Mouse (Mus musculus) embryonic facial prominence, embryonic 14.5 days (tissue): ENCODE data around the gene Ttll5. TPM values are rescaled to one million over a fixed set of nuclear protein-coding genes. Genes with fewer than 3 reads are reported as not detected.

Experiments
- ATAC-seq: fragments of 200-750 bp; cut with Nextera tagmentation; 2 replicates; pipeline ENCODE4 v1.8.0; 2017; ENCODE audit warnings: low read depth, moderate number of reproducible peaks, moderate TSS enrichment
- DNase-seq: peaks from one replicate; pipeline ENCODE4 v3.0.0-alpha.2; 2015; ENCODE audit warnings: low spot score
- H3K27ac ChIP-seq: fragments of 300-500 bp; sonication (generic); replicated peaks from 2 replicates; pipeline ENCODE4 v1.5.1; 2014; ENCODE audit warnings: low read depth, mild to moderate bottlenecking, low read length, moderate library complexity
- H3K27me3 ChIP-seq: fragments of 300-500 bp; sonication (generic); replicated peaks from 2 replicates; pipeline ENCODE4 v1.6.1; 2014; ENCODE audit warnings: low read length; ENCODE audit not compliant: control insufficient read depth, insufficient read depth
- H3K36me3 ChIP-seq: fragments of 300-500 bp; sonication (generic); 2 replicates; pipeline ENCODE4 v1.6.1; 2014; ENCODE audit warnings: low read length, mixed read lengths; ENCODE audit not compliant: control insufficient read depth, insufficient read depth
- H3K4me1 ChIP-seq: fragments of 300-500 bp; sonication (generic); 2 replicates; pipeline ENCODE4 v1.6.1; 2014; ENCODE audit warnings: antibody characterized with exemption, low read length; ENCODE audit not compliant: control insufficient read depth, insufficient read depth
- H3K4me2 ChIP-seq: fragments of 300-500 bp; sonication (generic); 2 replicates; pipeline ENCODE4 v1.6.1; 2014; ENCODE audit warnings: low read depth, mild to moderate bottlenecking, low read length, moderate library complexity, mixed read lengths
- H3K4me3 ChIP-seq: fragments of 300-500 bp; sonication (generic); 2 replicates; pipeline ENCODE4 v1.5.1; 2014; ENCODE audit warnings: low read depth, mild to moderate bottlenecking, low read length
- H3K9ac ChIP-seq: fragments of 300-500 bp; sonication (generic); 2 replicates; pipeline ENCODE4 v1.6.1; 2014; ENCODE audit warnings: low read depth, mild to moderate bottlenecking, low read length, moderate library complexity, mixed read lengths
- H3K9me3 ChIP-seq: fragments of 300-500 bp; sonication (generic); 2 replicates; pipeline ENCODE4 v1.6.1; 2016; ENCODE audit warnings: low read length; ENCODE audit not compliant: control insufficient read depth
- WGBS: fragments of 180-500 bp; shearing (Covaris S2); extraction: QIAGEN DNeasy Blood & Tissue Kit; methylation state at CpG from one replicate; pipeline ENCODE4 v1.1.7; 2014; 5-methylcytosine and 5-hydroxymethylcytosine counted together
- polyA plus RNA-seq: library from polyadenylated mRNA; unstranded; fragments of >200 nt; fragmentation: Nextera tagmentation; extraction: Ambion mirVana; gene quantifications from 2 replicates; pipeline ENCODE4 v1.2.1, GENCODE M21; 2014

The Ttll5 gene
- polyA plus RNA-seq, 1 experiment from 2014 or later: 12.4 TPM

DNA sequence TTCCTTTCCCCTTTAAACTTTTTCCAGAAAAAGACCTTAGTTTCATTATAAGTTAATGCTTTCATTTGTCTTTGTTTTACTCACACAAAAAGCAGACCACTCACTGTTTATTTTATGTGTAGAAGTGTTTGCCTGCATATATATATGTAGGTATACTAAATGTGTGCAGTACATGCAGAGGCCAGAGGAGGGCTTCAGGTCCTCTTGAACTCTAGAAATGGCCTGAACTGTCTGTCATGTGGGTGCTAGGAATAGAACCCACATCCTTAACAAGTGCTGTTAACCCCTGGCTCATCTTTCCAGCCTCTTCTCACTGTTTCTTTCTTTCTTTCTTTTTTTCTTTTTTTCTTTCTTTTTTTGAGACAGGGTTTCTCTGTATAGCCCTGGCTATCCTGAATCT, 42.7 kb downstream of the Ttll5 start:
- peaks cover 10% of the 10 kb centered on the region; the same call in 1 of the 2 replicates for H3K4me1 ChIP-seq
- DNase-seq: no peak

DNA sequence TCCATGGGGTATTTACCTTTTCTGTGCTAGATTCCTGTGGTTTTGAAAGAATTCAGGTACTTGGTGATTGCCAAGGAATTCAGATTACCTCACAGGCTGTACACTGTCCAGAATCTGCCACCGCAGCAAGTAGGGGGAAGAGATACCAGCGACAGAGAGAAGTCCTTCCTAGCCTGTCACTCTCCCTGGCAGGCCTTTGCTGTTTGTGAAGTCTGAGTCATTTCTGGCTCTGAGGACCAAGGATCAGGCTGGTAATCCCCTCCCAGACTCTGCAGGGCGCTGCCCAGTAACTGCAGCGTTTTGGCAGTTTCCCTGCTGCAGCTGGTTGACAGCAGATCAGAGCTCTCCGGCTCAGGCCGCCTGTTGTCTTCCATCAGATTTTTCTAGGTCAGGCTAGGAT, 45.0 kb downstream of the Ttll5 start:
- DNase-seq (peak; percentile 87), ATAC-seq (peak; percentile 89)
- Histone ChIP-seq H3K4me3 (no peak overlapping the region), H3K36me3 (no peaks in the 10 kb centered on the region; the same call in 1 of the 2 replicates), H3K9me3 (no peaks in the 10 kb centered on the region), H3K9ac (no peak overlapping the region), H3K27ac (peak overlapping the region; percentile 11; the same call in 1 of the 2 replicates), H3K27me3 (no peaks in the 10 kb centered on the region), H3K4me1 (0 out of 2 replicates have a peak, but pooled peaks cover 6% of the 10 kb centered on the region), H3K4me2 (no peak overlapping the region)
- WGBS: 38% methylated on average over 6 of the region's 6 CpGs

More for the DNA sequence above, 42.7 kb downstream of the Ttll5 start:
- H3K4me3 ChIP-seq: no peak overlapping the region
- H3K9ac ChIP-seq: no peak overlapping the region
- H3K27ac ChIP-seq: no peak overlapping the region
- ATAC-seq: no peak
- H3K9me3 ChIP-seq: no peaks in the 10 kb centered on the region
- no peak overlapping the region for H3K4me2 ChIP-seq
- H3K36me3 ChIP-seq: peaks cover 3% of the 10 kb centered on the region; the same call in 1 of the 2 replicates
- H3K27me3 ChIP-seq: no peaks in the 10 kb centered on the region

DNA sequence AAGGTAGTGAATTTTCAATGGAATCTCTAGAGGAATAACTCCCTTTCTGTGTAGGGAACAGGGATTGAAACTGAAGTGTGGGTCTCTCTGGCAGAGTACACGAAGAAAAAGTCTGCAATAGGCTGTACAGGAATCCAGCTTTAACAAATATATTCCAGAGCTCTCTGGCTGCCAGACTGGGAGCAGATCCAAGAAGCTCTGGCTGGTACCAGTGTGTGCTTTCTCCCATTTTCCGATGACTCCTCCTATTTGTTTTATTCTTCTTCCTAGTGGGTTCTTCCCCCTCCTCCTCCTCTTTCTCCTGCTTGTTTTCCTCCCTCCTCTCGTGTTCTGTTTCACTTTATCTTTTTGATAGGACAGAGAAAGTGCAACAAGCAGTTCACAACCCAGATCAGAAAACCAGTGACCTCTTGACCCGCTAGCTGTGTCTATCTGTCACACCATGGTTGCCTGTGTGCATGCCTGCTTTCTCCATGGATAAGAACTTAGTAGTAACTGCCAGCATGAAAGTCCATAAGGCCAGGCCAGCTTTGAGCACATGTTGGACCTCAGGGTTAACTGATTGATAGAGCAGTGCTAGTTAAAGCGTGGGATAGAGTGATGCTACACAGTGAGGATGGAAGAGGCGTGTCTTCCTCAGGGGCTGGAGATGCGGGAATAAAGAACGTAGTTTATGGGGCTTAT, 55.3 kb downstream of the Ttll5 start:
- Histone ChIP-seq H3K4me1 (0 out of 2 replicates have a peak, but pooled peaks cover 7% of the 10 kb centered on the region), H3K4me2 (no peak overlapping the region), H3K9me3 (no peaks in the 10 kb centered on the region), H3K27ac (peak overlapping the region; percentile 80), H3K9ac (no peak overlapping the region), H3K27me3 (no peaks in the 10 kb centered on the region), H3K4me3 (no peak overlapping the region), H3K36me3 (peaks cover 8% of the 10 kb centered on the region)
- DNase-seq (peak; percentile 84), ATAC-seq (peak; percentile 53; the same call in 1 of the 2 replicates)
- WGBS: 71% methylated on average over 8 of the region's 8 CpGs

DNA sequence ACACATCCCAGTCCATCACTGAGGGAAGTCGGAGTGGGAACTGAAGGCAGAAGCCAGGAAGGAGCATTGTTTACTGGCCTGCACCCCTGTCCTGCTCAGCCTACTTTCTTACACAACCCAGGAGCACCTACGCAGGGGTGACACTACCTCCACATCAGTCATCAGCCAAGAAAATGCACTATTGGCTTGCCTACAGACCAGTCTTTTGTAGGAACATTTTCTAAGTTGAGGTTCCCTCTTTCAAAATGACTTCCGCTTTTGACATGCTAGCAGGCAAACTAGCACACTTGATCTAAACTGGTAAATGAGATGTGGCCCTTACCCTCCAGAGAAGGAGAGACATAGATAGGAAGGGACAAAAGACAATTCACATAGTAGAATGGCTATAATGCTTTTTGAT, 60.6 kb downstream of the Ttll5 start:
- Histone ChIP-seq H3K27me3 (no peaks in the 10 kb centered on the region), H3K9me3 (no peaks in the 10 kb centered on the region), H3K4me2 (no peak overlapping the region), H3K4me1 (peaks cover 2% of the 10 kb centered on the region; the same call in 1 of the 2 replicates), H3K36me3 (peaks cover 4% of the 10 kb centered on the region; the same call in 1 of the 2 replicates), H3K9ac (no peak overlapping the region), H3K27ac (no peak overlapping the region), H3K4me3 (no peak overlapping the region)
- WGBS: 75% methylated on average over 3 of the region's 3 CpGs
- DNase-seq: no peak
- ATAC-seq: no peak

DNA sequence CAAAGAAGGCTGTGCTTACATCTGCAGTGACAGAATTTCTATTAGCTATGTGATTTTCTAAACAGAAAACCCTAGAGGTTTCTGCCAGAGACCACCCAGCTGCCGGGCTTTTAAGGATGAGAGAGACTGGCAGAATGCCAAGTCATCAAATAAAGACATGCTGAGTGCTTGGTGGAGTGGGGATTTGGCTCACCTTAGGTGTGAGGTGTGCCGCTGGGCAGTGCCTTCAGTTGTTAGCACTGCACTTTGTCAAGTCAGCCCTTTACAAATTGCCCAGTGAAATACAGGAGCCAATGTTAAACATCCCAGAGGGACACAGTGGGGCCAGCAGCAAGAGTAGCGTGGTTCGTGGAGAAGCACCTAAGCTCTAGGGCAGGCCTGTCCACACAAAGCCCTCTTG, 65.6 kb downstream of the Ttll5 start:
- Histone ChIP-seq H3K27me3 (no peaks in the 10 kb centered on the region), H3K36me3 (peaks cover 21% of the 10 kb centered on the region), H3K27ac (no peak overlapping the region), H3K4me2 (no peak overlapping the region), H3K4me1 (peaks cover 5% of the 10 kb centered on the region), H3K9ac (no peak overlapping the region), H3K4me3 (no peak overlapping the region), H3K9me3 (no peaks in the 10 kb centered on the region)
- WGBS: 51% methylated on average over 4 of the region's 4 CpGs
- ATAC-seq (no peak), DNase-seq (peak; percentile 44)

DNA sequence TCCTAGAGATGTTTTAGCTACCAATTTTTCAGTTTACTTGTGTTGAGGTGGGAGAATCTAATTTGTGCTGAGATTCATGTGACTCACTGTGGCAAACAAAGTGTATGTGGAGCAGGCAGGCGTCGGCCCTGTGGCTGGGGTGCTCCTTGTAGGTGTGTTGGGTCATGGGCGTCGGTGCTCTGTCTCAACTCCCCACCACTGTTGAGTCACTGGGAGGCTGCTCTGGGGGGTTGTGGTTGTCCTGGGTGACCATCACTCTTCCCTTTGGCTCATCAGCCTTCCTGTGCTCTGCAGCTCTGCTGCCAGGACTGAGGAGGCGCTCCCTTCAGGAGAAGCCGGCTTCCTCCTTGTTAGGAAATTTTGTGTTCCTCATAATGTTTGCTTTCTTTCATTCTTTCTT, 79.5 kb downstream of the Ttll5 start:
- WGBS: 91% methylated on average over 6 of the region's 6 CpGs
- Histone ChIP-seq H3K9ac (no peak overlapping the region), H3K4me1 (peaks cover 12% of the 10 kb centered on the region), H3K9me3 (no peaks in the 10 kb centered on the region), H3K4me2 (no peak overlapping the region), H3K27ac (no peak overlapping the region), H3K4me3 (no peak overlapping the region), H3K27me3 (no peaks in the 10 kb centered on the region), H3K36me3 (peaks cover 10% of the 10 kb centered on the region; the same call in 1 of the 2 replicates)
- no peak for ATAC-seq
- no peak for DNase-seq

DNA sequence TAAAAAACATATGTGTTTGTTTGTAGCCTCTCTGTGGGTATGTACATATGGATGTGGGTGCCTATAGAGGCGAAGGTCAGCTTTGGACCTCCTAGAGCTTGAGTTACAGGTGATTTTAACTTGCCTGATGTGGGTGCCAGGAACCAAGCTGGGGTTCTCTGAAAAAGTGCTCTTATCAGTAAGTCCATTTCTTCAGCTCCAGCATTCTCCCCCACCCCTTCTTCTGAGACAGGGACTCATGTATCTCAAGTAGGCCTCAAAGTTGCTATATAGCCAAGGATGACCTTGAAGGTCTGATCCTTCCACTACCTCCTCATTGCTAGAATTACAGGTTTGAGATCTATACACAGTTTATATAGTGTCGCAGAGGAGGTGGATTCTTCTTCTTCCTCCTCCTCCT, 81.2 kb downstream of the Ttll5 start:
- no peak for ATAC-seq
- Histone ChIP-seq H3K9ac (no peak overlapping the region), H3K27ac (no peak overlapping the region), H3K36me3 (peaks cover 13% of the 10 kb centered on the region), H3K4me2 (no peak overlapping the region), H3K27me3 (no peaks in the 10 kb centered on the region), H3K4me3 (no peak overlapping the region), H3K9me3 (no peaks in the 10 kb centered on the region), H3K4me1 (peaks cover 12% of the 10 kb centered on the region)
- no peak for DNase-seq
- WGBS: 95% methylated on average over 2 of the region's 2 CpGs

DNA sequence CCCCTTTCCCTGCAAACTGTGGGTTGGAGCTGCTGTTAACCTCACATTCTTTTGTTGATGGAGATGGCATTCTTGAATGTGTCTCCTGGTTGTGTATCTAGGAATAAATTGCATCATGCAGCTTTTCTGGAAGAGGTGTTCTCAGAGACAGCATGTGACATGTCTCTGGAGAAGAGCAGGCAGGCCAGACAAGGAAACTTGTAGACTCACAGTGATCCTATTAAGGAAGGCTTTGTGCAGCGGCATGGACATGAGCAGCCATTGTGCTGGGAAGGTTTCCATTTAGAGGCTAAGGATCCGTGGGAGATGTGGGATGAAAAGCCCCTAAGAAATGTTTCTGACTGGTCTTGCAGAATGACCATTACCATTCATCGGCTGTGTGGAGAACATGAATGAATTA, 83.4 kb downstream of the Ttll5 start:
- Histone ChIP-seq H3K27me3 (no peaks in the 10 kb centered on the region), H3K4me2 (no peak overlapping the region), H3K9ac (no peak overlapping the region), H3K4me1 (peaks cover 12% of the 10 kb centered on the region), H3K36me3 (peaks cover 5% of the 10 kb centered on the region; the same call in 1 of the 2 replicates), H3K27ac (no peak overlapping the region; the same call in 1 of the 2 replicates), H3K9me3 (no peaks in the 10 kb centered on the region), H3K4me3 (no peak overlapping the region)
- WGBS: 70% methylated on average over 3 of the region's 3 CpGs
- no peak; the same call in 1 of the 2 replicates for ATAC-seq
- no peak for DNase-seq

DNA sequence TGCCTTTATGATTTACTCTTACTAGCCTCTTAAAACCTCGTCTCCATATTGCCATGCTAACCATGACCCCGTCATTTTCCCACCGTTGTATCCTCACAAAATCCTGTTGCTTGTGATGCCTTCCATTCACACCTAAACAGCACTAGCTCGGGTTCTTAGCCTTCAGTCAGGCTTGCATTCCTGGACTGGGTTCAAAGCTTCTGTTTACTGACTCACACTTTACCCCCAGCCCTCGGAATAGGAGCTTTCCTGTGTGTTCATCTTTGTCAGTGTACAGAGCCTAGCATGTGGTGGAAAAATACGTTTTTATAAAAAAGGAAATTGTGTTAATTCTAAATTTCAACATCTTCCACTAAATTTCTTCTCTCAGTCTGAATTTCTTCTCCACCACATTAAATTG, 86.4 kb downstream of the Ttll5 start:
- Histone ChIP-seq H3K36me3 (peaks cover 8% of the 10 kb centered on the region; the same call in 1 of the 2 replicates), H3K4me1 (peaks cover 12% of the 10 kb centered on the region), H3K9me3 (no peaks in the 10 kb centered on the region), H3K4me2 (no peak overlapping the region), H3K27ac (no peak overlapping the region), H3K4me3 (no peak overlapping the region), H3K27me3 (no peaks in the 10 kb centered on the region), H3K9ac (no peak overlapping the region)
- 83% methylated on average over 6 of the region's 6 CpGs for WGBS
- ATAC-seq (no peak), DNase-seq (no peak)
